21 mouse cellular contexts compared by ENCODE assay signal in the genomic region with DNA sequence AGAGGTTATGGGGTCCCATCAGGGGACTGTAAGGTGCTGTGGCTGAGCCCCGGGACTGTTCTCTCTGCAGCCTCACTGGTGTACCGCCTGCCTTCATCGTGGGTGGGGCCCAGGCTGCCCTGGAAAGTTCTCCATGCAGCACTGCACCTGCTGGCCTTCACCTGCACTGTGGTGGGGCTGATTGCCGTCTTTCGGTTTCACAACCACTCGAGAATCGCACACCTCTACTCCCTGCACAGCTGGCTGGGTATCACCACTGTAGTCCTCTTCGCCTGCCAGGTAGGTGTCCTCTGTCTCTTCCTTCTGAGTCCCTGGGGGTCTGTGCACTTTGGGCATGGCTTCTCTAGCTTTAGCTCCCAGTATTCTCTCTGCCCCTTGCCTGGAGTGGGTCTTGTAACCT. TPM values are rescaled to one million over a fixed set of nuclear protein-coding genes. Genes with fewer than 3 reads are reported as not detected.
DNase-seq lines count a peak whose midpoint lies in the region; ATAC-seq lines count a peak whose summit lies in the region.
"Had no signal": no experiment of that assay in that cellular context is flagged by ENCODE, and none has a peak within 500 bp of the region (broad histone marks: within the 10 kb centered on the region; RNA-seq: fewer than 3 reads in every experiment).

No protein-coding gene starts in this region.

- intact Hi-C loops in heart, postnatal 14 days (cut with DNase I) = no loop called here

- no peak overlapping the region for H3K9ac ChIP-seq in liver, embryonic 15.5 days
- H3K9ac ChIP-seq: embryonic facial prominence, embryonic 15.5 days; forebrain, postnatal 0 days; heart, embryonic 12.5 days; hindbrain, embryonic 13.5 days; limb, embryonic 12.5 days had no signal

- peak; percentile 88 for DNase-seq in heart, adult 11 months
- no peak for DNase-seq in heart, postnatal 14 days
- peak; percentile 88 for DNase-seq in A20 (ENCODE audit: low read depth, low spot score)
- peak; percentile 46 to 70 for DNase-seq in spleen, postnatal 4 days (ENCODE audit: low spot score in 2 of 2)
- no peak for DNase-seq in lung, postnatal 4 days
- DNase-seq in left cerebral cortex, adult 8-10 months (ENCODE audit: low spot score in 2 of 2) = no peak
- DNase-seq in layer of hippocampus, adult 9-11 months = no peak
- DNase-seq: cerebellum, adult 2 months; cerebellum, postnatal 36 days; forebrain, postnatal 0 days; kidney, adult 11 months; kidney, postnatal 14 days; lung, adult 2 months; lung, postnatal 36 days had no signal

- no peak overlapping the region for H3K4me2 ChIP-seq in liver, embryonic 15.5 days
- H3K4me2 ChIP-seq: embryonic facial prominence, embryonic 15.5 days; heart, embryonic 12.5 days; hindbrain, embryonic 13.5 days; limb, embryonic 12.5 days had no signal

- H3K4me1 ChIP-seq in liver, embryonic 15.5 days (replicated peaks) = peaks cover 28% of the 10 kb centered on the region
- H3K4me1 ChIP-seq: heart, embryonic 12.5 days; hindbrain, embryonic 13.5 days; limb, embryonic 12.5 days had no signal

- no peaks in the 10 kb centered on the region for H3K27me3 ChIP-seq in liver, embryonic 15.5 days
- H3K27me3 ChIP-seq: embryonic facial prominence, embryonic 15.5 days; heart, embryonic 12.5 days; hindbrain, embryonic 13.5 days; limb, embryonic 12.5 days had no signal

- no peaks in the 10 kb centered on the region for H3K9me3 ChIP-seq in liver, embryonic 15.5 days (replicated peaks)
- H3K9me3 ChIP-seq: embryonic facial prominence, embryonic 15.5 days; heart, embryonic 12.5 days; hindbrain, embryonic 13.5 days; limb, embryonic 12.5 days had no signal

- ATAC-seq in liver, embryonic 15.5 days (ENCODE audit: insufficient read depth) = peak; percentile 38; the same call in 1 of the 2 replicates
- ATAC-seq: forebrain, postnatal 0 days; midbrain, embryonic 16.5 days had no signal

- peaks cover 38% of the 10 kb centered on the region for H3K36me3 ChIP-seq in liver, embryonic 15.5 days (replicated peaks)

- WGBS in liver, embryonic 15.5 days (ENCODE audit: insufficient replicate concordance) = 65% methylated on average over 8 of the region's 8 CpGs

- H3K27ac ChIP-seq in liver, embryonic 15.5 days (replicated peaks) = no peak overlapping the region; the same call in 1 of the 2 replicates
- H3K27ac ChIP-seq: embryonic facial prominence, embryonic 15.5 days; hindbrain, embryonic 13.5 days; left cerebral cortex, adult 2 months; limb, embryonic 12.5 days had no signal

- no peak overlapping the region for H3K4me3 ChIP-seq in liver, embryonic 15.5 days (replicated peaks)
- H3K4me3 ChIP-seq: embryonic facial prominence, embryonic 15.5 days; heart, embryonic 12.5 days; hindbrain, embryonic 13.5 days; left cerebral cortex, adult 2 months; limb, embryonic 12.5 days had no signal

RNA-seq across cellular contexts. Expression of a gene that starts 8.0 kb away (rescaled TPM):
- total RNA-seq in heart, postnatal 14 days (2021) = 1 to 10 TPM; 3.2 to 4.4 TPM
- 10.9 and 11.6 TPM in 2 replicates for polyA plus RNA-seq in liver, embryonic 15.5 days (2015; fragmentation: Nextera tagmentation; extraction: Ambion mirVana)
- total RNA-seq in left cerebral cortex, adult 8-10 months (2022) = 10 to 100 TPM; 13.8 to 15.5 (median 14.5) TPM

RNA-seq across cellular contexts. Expression of a gene that starts 8.1 kb away (rescaled TPM):
- total RNA-seq in heart, postnatal 14 days (2021) = 10 to 100 TPM; 10.2 to 11.3 TPM
- 14.5 and 18.0 TPM in 2 replicates for polyA plus RNA-seq in liver, embryonic 15.5 days (2015; fragmentation: Nextera tagmentation; extraction: Ambion mirVana)
- 10 to 100 TPM; 12.4 to 13.2 (median 12.8) TPM for total RNA-seq in left cerebral cortex, adult 8-10 months (2022)

RNA-seq across cellular contexts. Expression of a gene that starts 20.0 kb away (rescaled TPM):
- total RNA-seq in heart, postnatal 14 days (2021) = 100 to 1,000 TPM; 181 to 185 TPM
- polyA plus RNA-seq in liver, embryonic 15.5 days (2015; fragmentation: Nextera tagmentation; extraction: Ambion mirVana) = 151 and 177 TPM in 2 replicates
- total RNA-seq in left cerebral cortex, adult 8-10 months (2022) = 100 to 1,000 TPM; 181 to 219 (median 206) TPM

RNA-seq across cellular contexts. Expression of a gene that starts 20.3 kb away (rescaled TPM):
- 10 to 100 TPM in 1 of 2 experiments, 1 to 10 TPM in 1; 8.2 to 10.1 TPM for total RNA-seq in heart, postnatal 14 days (2021)
- 27.1 and 33.0 TPM in 2 replicates for polyA plus RNA-seq in liver, embryonic 15.5 days (2015; fragmentation: Nextera tagmentation; extraction: Ambion mirVana)
- total RNA-seq in left cerebral cortex, adult 8-10 months (2022) = 10 to 100 TPM; 17.4 to 19.9 (median 19.3) TPM

RNA-seq across cellular contexts. Expression of a gene that starts 29.1 kb away (rescaled TPM):
- 1 to 10 TPM; 3.9 to 4.7 TPM for total RNA-seq in heart, postnatal 14 days (2021)
- polyA plus RNA-seq in liver, embryonic 15.5 days (2015; fragmentation: Nextera tagmentation; extraction: Ambion mirVana) = 11.7 and 12.1 TPM in 2 replicates
- 10 to 100 TPM; 10.9 to 13.8 (median 12.9) TPM for total RNA-seq in left cerebral cortex, adult 8-10 months (2022)

Comparison
In these comparisons a context has a peak if more than half of its experiments do, and no peak if none do; other contexts are left out.
1. DNase-seq: peak in heart, adult 11 months (single experiment), A20 (single experiment) and spleen, postnatal 4 days (2 of 2); none in heart, postnatal 14 days (0 of 2), lung, postnatal 4 days (0 of 2), left cerebral cortex, adult 8-10 months (0 of 2) and layer of hippocampus, adult 9-11 months (single experiment).